Mouse (Mus musculus) liver, adult 2 months (tissue): Measurements from ENCODE around the gene Gnb2.

Experiments
- CTCF ChIP-seq: fragments of 200-500 bp; IDR thresholded peaks from 2 replicates; pipeline ENCODE4 v1.5.1; 2011; ENCODE audit warnings: low read depth, low read length, control low read depth
- POLR2A ChIP-seq: fragments of 200-500 bp; IDR thresholded peaks from 2 replicates; pipeline ENCODE4 v1.6.1; 2011; ENCODE audit warnings: low read length, control low read depth; ENCODE audit not compliant: insufficient read depth; ENCODE audit errors: extremely low read depth

DNA sequence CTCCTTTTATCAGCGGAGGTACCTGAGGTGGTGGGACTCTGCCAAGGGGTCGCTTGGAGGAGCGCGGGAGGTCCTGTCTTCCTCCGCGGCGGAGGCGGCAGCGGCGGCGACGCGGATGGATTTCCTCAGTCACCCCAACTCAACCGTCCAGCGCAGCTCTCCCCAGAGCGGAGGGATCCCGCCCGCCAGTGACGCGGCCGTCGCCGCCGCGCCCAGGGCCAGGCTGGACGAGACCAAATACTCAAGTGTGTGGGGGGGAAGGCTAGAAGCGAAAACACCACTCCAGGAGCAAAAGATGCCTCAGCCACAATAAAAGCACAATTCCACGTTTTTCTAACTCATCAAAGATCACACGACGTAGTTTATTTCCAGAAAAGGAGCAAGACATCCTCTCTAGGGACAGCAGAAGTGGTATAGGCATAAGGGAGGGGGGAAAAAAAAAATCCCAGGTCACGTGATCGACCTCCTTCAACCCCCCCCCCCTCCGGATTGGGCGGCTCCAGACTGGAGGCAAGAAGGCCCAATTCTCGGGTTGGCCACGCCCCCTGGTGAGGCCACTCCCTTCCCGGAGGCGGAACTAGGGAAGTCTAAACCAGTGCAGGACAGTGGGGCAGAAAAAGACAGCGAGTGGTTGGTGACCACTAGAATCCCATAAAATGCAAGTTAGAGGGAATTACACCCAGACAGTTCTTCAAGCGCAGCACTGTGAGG, at the start of gene Gnb2, which contains the start of gene Epo:
- no peak for TF ChIP-seq CTCF
- peak; percentile 82 for TF ChIP-seq POLR2A
